Mouse (Mus musculus): ENCODE results near the gene Ifitm1. TPM values are rescaled to one million over a fixed set of nuclear protein-coding genes. Genes with fewer than 3 reads are reported as not detected.

Ifitm1 gene
- total and polyA plus RNA-seq, 2 experiments from 2014 or later: 4.1 to 23.1 TPM

- TF ChIP-seq CTCF (IDR thresholded peaks at IDR 0.05; ENCODE audit: low read depth) (no peak), EP300 (IDR thresholded peaks at IDR 0.05; ENCODE audit: low read depth) (no peak)
- Histone ChIP-seq H3K4me1 (ENCODE audit: control insufficient read depth, insufficient read depth) (no peaks in the 10 kb centered on the region), H3K27me3 (ENCODE audit: control insufficient read depth, insufficient read depth, low read length) (no peaks in the 10 kb centered on the region), H3K27ac (ENCODE audit: low read depth) (no peak overlapping the region), H3K4me2 (ENCODE audit: low read depth, low read length) (no peak overlapping the region), H3K9me3 (replicated peaks; ENCODE audit: control insufficient read depth, low read length) (no peaks in the 10 kb centered on the region), H3K9ac (replicated peaks; ENCODE audit: low read depth, low read length) (no peak overlapping the region), H3K36me3 (replicated peaks; ENCODE audit: control insufficient read depth, insufficient read depth, low read length) (no peaks in the 10 kb centered on the region), H3K4me3 (ENCODE audit: low read depth, low read length) (no peak overlapping the region)
- ATAC-seq (ENCODE audit: insufficient read depth, low read depth): no peak
- no peak for DNase-seq (ENCODE audit: low spot score)
- 86% methylated on average over 5 of the region's 5 CpGs for WGBS
Observed at GRCm38 (mm10) chr7:141019028-141019427, 52.0 kb downstream of the Ifitm1 start.

Other genes starting within 250 kb of the Ifitm1 start
- 0.11 TPM in 1 of 2 replicates, not detected in the other for gene Cyp2e1, start 203.5 kb upstream of the Ifitm1 start, total RNA-seq (2014; rRNA removed; ENCODE audit: low replicate concordance)
- not detected in 2 replicates for gene Cyp2e1, start 203.5 kb upstream of the Ifitm1 start, polyA plus RNA-seq (2015; fragmentation: Nextera tagmentation; extraction: Ambion mirVana)
- gene Syce1, start 179.4 kb upstream of the Ifitm1 start, total RNA-seq (2014; rRNA removed; ENCODE audit: low replicate concordance): not detected in 2 replicates
- 0.10 and 0.18 TPM in 2 replicates for gene Syce1, start 179.4 kb upstream of the Ifitm1 start, polyA plus RNA-seq (2015; fragmentation: Nextera tagmentation; extraction: Ambion mirVana)
- 0.11 and 0.97 TPM in 2 replicates for gene Zfp941, start 145.0 kb upstream of the Ifitm1 start, total RNA-seq (2014; rRNA removed; ENCODE audit: low replicate concordance)
- gene Zfp941, start 145.0 kb upstream of the Ifitm1 start, polyA plus RNA-seq (2015; fragmentation: Nextera tagmentation; extraction: Ambion mirVana): 0.29 and 0.45 TPM in 2 replicates
- gene Urah, start 132.2 kb upstream of the Ifitm1 start, total RNA-seq (2014; rRNA removed; ENCODE audit: low replicate concordance): not detected in 2 replicates
- gene Urah, start 132.2 kb upstream of the Ifitm1 start, polyA plus RNA-seq (2015; fragmentation: Nextera tagmentation; extraction: Ambion mirVana): 0.27 and 0.29 TPM in 2 replicates
- gene Scgb1c1, start 121.7 kb upstream of the Ifitm1 start, total RNA-seq (2014; rRNA removed; ENCODE audit: low replicate concordance): 0.80 TPM in 1 of 2 replicates, not detected in the other
- 8.7 and 11.0 TPM in 2 replicates for gene Scgb1c1, start 121.7 kb upstream of the Ifitm1 start, polyA plus RNA-seq (2015; fragmentation: Nextera tagmentation; extraction: Ambion mirVana)
- gene Odf3, start 119.4 kb upstream of the Ifitm1 start, total RNA-seq (2014; rRNA removed; ENCODE audit: low replicate concordance): not detected in 2 replicates
- not detected in 2 replicates for gene Odf3, start 119.4 kb upstream of the Ifitm1 start, polyA plus RNA-seq (2015; fragmentation: Nextera tagmentation; extraction: Ambion mirVana)
- not detected in 2 replicates for gene Gm45785, start 110.9 kb upstream of the Ifitm1 start, total RNA-seq (2014; rRNA removed; ENCODE audit: low replicate concordance)
- gene Gm45785, start 110.9 kb upstream of the Ifitm1 start, polyA plus RNA-seq (2015; fragmentation: Nextera tagmentation; extraction: Ambion mirVana): not detected in 2 replicates
- gene Ric8a, start 110.3 kb upstream of the Ifitm1 start, total RNA-seq (2014; rRNA removed; ENCODE audit: low replicate concordance): 37.2 and 73.8 TPM in 2 replicates
- 27.5 and 27.8 TPM in 2 replicates for gene Ric8a, start 110.3 kb upstream of the Ifitm1 start, polyA plus RNA-seq (2015; fragmentation: Nextera tagmentation; extraction: Ambion mirVana)
- gene Bet1l, start 109.6 kb upstream of the Ifitm1 start, total RNA-seq (2014; rRNA removed; ENCODE audit: low replicate concordance): 13.9 and 14.8 TPM in 2 replicates
- 29.6 and 32.0 TPM in 2 replicates for gene Bet1l, start 109.6 kb upstream of the Ifitm1 start, polyA plus RNA-seq (2015; fragmentation: Nextera tagmentation; extraction: Ambion mirVana)
- 72.6 and 84.3 TPM in 2 replicates for gene Psmd13, start 85.3 kb upstream of the Ifitm1 start, total RNA-seq (2014; rRNA removed; ENCODE audit: low replicate concordance)
- gene Psmd13, start 85.3 kb upstream of the Ifitm1 start, polyA plus RNA-seq (2015; fragmentation: Nextera tagmentation; extraction: Ambion mirVana): 172 and 185 TPM in 2 replicates
- 89.4 and 105 TPM in 2 replicates for gene Sirt3, start 84.9 kb upstream of the Ifitm1 start, total RNA-seq (2014; rRNA removed; ENCODE audit: low replicate concordance)
- gene Sirt3, start 84.9 kb upstream of the Ifitm1 start, polyA plus RNA-seq (2015; fragmentation: Nextera tagmentation; extraction: Ambion mirVana): 76.1 and 78.0 TPM in 2 replicates
- 425 and 483 TPM in 2 replicates for gene Cox8b, start 66.8 kb upstream of the Ifitm1 start, total RNA-seq (2014; rRNA removed; ENCODE audit: low replicate concordance)
- gene Cox8b, start 66.8 kb upstream of the Ifitm1 start, polyA plus RNA-seq (2015; fragmentation: Nextera tagmentation; extraction: Ambion mirVana): 1,841 and 1,871 TPM in 2 replicates
- gene Nlrp6, start 46.3 kb upstream of the Ifitm1 start, total RNA-seq (2014; rRNA removed; ENCODE audit: low replicate concordance): not detected in 2 replicates
- 0.08 TPM in 1 of 2 replicates, not detected in the other for gene Nlrp6, start 46.3 kb upstream of the Ifitm1 start, polyA plus RNA-seq (2015; fragmentation: Nextera tagmentation; extraction: Ambion mirVana)
- 13.8 and 16.3 TPM in 2 replicates for gene Pgghg, start 25.8 kb upstream of the Ifitm1 start, total RNA-seq (2014; rRNA removed; ENCODE audit: low replicate concordance)
- gene Pgghg, start 25.8 kb upstream of the Ifitm1 start, polyA plus RNA-seq (2015; fragmentation: Nextera tagmentation; extraction: Ambion mirVana): 5.8 and 5.9 TPM in 2 replicates
- gene Ifitm5, start 16.9 kb upstream of the Ifitm1 start, total RNA-seq (2014; rRNA removed; ENCODE audit: low replicate concordance): 3.4 TPM in 1 of 2 replicates, not detected in the other
- gene Ifitm5, start 16.9 kb upstream of the Ifitm1 start, polyA plus RNA-seq (2015; fragmentation: Nextera tagmentation; extraction: Ambion mirVana): 0.56 and 0.87 TPM in 2 replicates
- not detected in 2 replicates for gene Gm45717, start 11.3 kb upstream of the Ifitm1 start, total RNA-seq (2014; rRNA removed; ENCODE audit: low replicate concordance)
- 0.36 TPM in 1 of 2 replicates, not detected in the other for gene Gm45717, start 11.3 kb upstream of the Ifitm1 start, polyA plus RNA-seq (2015; fragmentation: Nextera tagmentation; extraction: Ambion mirVana)
- 172 and 232 TPM in 2 replicates for gene Ifitm2, start 11.2 kb upstream of the Ifitm1 start, total RNA-seq (2014; rRNA removed; ENCODE audit: low replicate concordance)
- gene Ifitm2, start 11.2 kb upstream of the Ifitm1 start, polyA plus RNA-seq (2015; fragmentation: Nextera tagmentation; extraction: Ambion mirVana): 516 and 534 TPM in 2 replicates
- gene Ifitm3, start 43.5 kb downstream of the Ifitm1 start, total RNA-seq (2014; rRNA removed; ENCODE audit: low replicate concordance): 148 and 324 TPM in 2 replicates
- gene Ifitm3, start 43.5 kb downstream of the Ifitm1 start, polyA plus RNA-seq (2015; fragmentation: Nextera tagmentation; extraction: Ambion mirVana): 202 and 230 TPM in 2 replicates
- not detected in 2 replicates for gene Ifitm6, start 50.7 kb downstream of the Ifitm1 start, total RNA-seq (2014; rRNA removed; ENCODE audit: low replicate concordance)
- gene Ifitm6, start 50.7 kb downstream of the Ifitm1 start, polyA plus RNA-seq (2015; fragmentation: Nextera tagmentation; extraction: Ambion mirVana): 0.30 and 0.74 TPM in 2 replicates
- not detected in 2 replicates for gene Gm17387, start 61.9 kb downstream of the Ifitm1 start, total RNA-seq (2014; rRNA removed; ENCODE audit: low replicate concordance)
- not detected in 2 replicates for gene Gm17387, start 61.9 kb downstream of the Ifitm1 start, polyA plus RNA-seq (2015; fragmentation: Nextera tagmentation; extraction: Ambion mirVana)
- 0.43 TPM in 1 of 2 replicates, not detected in the other for gene B4galnt4, start 93.9 kb downstream of the Ifitm1 start, total RNA-seq (2014; rRNA removed; ENCODE audit: low replicate concordance)
- gene B4galnt4, start 93.9 kb downstream of the Ifitm1 start, polyA plus RNA-seq (2015; fragmentation: Nextera tagmentation; extraction: Ambion mirVana): 0.10 TPM in 1 of 2 replicates, not detected in the other
- gene Pkp3, start 111.0 kb downstream of the Ifitm1 start, total RNA-seq (2014; rRNA removed; ENCODE audit: low replicate concordance): 3.8 TPM in 1 of 2 replicates, not detected in the other
- 0.19 and 0.20 TPM in 2 replicates for gene Pkp3, start 111.0 kb downstream of the Ifitm1 start, polyA plus RNA-seq (2015; fragmentation: Nextera tagmentation; extraction: Ambion mirVana)
- 10.3 and 16.8 TPM in 2 replicates for gene Sigirr, start 133.4 kb downstream of the Ifitm1 start, total RNA-seq (2014; rRNA removed; ENCODE audit: low replicate concordance)
- 4.2 and 5.1 TPM in 2 replicates for gene Sigirr, start 133.4 kb downstream of the Ifitm1 start, polyA plus RNA-seq (2015; fragmentation: Nextera tagmentation; extraction: Ambion mirVana)
- gene Ano9, start 150.6 kb downstream of the Ifitm1 start, total RNA-seq (2014; rRNA removed; ENCODE audit: low replicate concordance): not detected in 2 replicates
- gene Ano9, start 150.6 kb downstream of the Ifitm1 start, polyA plus RNA-seq (2015; fragmentation: Nextera tagmentation; extraction: Ambion mirVana): 0.04 and 0.07 TPM in 2 replicates
- gene Ptdss2, start 155.2 kb downstream of the Ifitm1 start, total RNA-seq (2014; rRNA removed; ENCODE audit: low replicate concordance): 22.3 and 35.5 TPM in 2 replicates
- gene Ptdss2, start 155.2 kb downstream of the Ifitm1 start, polyA plus RNA-seq (2015; fragmentation: Nextera tagmentation; extraction: Ambion mirVana): 54.8 and 56.9 TPM in 2 replicates
- 157 and 172 TPM in 2 replicates for gene Rnh1, start 205.6 kb downstream of the Ifitm1 start, total RNA-seq (2014; rRNA removed; ENCODE audit: low replicate concordance)
- 88.3 and 90.2 TPM in 2 replicates for gene Rnh1, start 205.6 kb downstream of the Ifitm1 start, polyA plus RNA-seq (2015; fragmentation: Nextera tagmentation; extraction: Ambion mirVana)
- 72.2 and 74.9 TPM in 2 replicates for gene Hras, start 226.8 kb downstream of the Ifitm1 start, total RNA-seq (2014; rRNA removed; ENCODE audit: low replicate concordance)
- gene Hras, start 226.8 kb downstream of the Ifitm1 start, polyA plus RNA-seq (2015; fragmentation: Nextera tagmentation; extraction: Ambion mirVana): 73.5 and 78.9 TPM in 2 replicates
- gene Lrrc56, start 226.9 kb downstream of the Ifitm1 start, total RNA-seq (2014; rRNA removed; ENCODE audit: low replicate concordance): 1.1 and 5.6 TPM in 2 replicates
- 2.9 TPM in 2 replicates for gene Lrrc56, start 226.9 kb downstream of the Ifitm1 start, polyA plus RNA-seq (2015; fragmentation: Nextera tagmentation; extraction: Ambion mirVana)
- gene Lmntd2, start 246.9 kb downstream of the Ifitm1 start, total RNA-seq (2014; rRNA removed; ENCODE audit: low replicate concordance): 0.12 TPM in 1 of 2 replicates, not detected in the other
- 0.07 and 0.15 TPM in 2 replicates for gene Lmntd2, start 246.9 kb downstream of the Ifitm1 start, polyA plus RNA-seq (2015; fragmentation: Nextera tagmentation; extraction: Ambion mirVana)
- gene Rassf7, start 248.6 kb downstream of the Ifitm1 start, total RNA-seq (2014; rRNA removed; ENCODE audit: low replicate concordance): 6.7 and 43.2 TPM in 2 replicates
- gene Rassf7, start 248.6 kb downstream of the Ifitm1 start, polyA plus RNA-seq (2015; fragmentation: Nextera tagmentation; extraction: Ambion mirVana): 5.8 and 7.1 TPM in 2 replicates